Mouse (Mus musculus) adipocyte (in vitro differentiated cells): ENCODE data around the gene Ubl7.

Source experiments
- DNase-seq: peaks from one replicate; pipeline ENCODE4 v3.0.0-alpha.2; 2016; ENCODE audit warnings: low spot score

Ubl7 gene

DNA sequence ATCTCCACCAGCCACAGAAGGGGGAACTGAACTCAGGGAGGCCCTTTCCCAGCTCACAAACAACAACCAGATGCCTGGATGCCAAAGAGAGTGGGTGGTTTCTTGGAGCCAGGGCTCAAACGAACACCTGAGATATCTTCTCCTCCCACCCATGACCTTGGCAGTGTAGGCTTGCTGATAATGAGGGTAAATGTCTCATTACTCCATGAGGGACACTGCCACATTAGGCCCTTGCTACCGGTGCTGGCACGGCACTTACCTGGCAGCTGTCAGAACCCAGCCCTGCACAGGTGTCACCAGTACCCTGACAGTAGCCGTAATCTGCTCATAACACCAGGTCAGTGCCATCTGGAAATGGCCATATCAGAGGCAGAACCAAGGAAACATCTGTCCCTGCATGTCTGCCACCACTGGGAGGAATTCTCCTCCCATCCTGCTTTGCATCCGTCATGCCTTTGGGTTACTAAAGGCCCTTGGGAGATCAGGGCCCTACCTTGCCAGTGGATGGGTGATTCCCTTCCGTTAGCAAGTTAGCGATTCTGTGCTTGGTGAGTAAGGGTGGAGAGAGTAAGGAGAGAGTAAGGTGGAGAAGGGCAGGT is 37.7 kb downstream of the Ubl7 start:
- no peak for DNase-seq

DNA sequence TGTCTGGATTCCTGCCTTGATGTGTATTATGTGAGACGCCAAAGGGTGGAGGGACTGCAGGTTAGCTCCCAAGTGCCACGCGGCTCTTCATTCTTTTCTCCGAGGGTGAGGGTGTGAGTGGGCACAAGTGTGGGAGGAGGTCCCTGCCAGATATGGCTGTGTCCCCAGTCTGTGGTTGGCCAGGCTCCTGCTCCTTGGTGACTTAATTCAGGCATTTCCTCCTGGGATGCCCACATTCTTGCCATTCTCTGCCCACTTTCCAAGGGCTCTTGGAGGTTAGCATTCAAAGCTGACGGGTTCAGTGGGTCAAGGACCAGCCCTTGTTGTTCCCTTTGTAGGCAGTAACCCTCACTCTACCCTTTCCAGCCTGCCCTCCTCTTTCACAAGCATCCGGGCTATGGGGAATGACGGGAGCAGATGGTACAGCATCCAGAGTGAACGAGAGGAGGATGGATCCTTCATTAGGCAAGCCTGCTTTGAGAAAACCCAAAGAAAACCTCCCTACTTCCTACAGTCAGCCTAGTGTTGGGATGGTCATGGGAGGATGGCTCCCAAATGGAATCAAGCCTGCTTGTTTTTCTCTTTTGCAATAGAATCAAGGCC is 38.4 kb downstream of the Ubl7 start:
- no peak for DNase-seq

DNA sequence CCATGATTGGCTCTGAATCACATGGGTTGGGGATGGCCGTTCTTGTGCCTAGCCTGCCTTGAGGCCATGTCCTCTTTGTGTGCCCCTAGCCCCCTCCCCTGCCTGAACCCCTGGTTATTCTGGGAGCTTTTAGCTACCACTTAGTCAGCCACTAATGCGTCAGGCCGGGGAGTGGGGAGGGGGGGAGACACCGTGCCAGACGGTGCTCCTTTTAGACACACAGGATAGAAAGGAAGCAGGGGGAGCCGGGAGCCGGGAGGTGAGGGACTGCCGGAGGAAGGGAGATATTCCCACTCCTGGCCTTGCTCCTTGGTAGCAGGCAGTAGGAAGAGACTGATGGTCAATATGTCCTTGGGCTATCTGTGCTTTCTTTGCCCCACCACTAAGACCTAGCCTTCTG is 39.1 kb downstream of the Ubl7 start:
- DNase-seq = no peak

DNA sequence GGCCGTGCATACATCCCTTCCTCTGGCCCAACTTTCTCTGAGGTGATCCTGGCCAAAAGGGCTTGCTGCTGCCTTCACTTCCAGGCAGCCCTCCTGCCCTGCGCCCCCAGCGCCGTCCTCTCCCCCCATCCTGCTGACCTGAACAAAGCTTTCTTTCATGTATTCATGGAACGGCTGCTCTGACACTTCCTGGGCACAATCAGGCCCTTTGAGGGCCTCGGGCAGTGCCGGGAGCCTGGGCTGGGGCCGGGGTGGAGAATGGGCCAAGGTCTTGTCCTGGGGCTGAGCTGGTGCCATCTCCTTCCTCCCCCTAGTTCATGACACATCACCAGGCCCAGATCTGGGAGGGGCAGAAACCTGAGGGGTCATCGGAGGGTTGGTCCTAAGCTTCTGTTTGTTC is 39.7 kb downstream of the Ubl7 start:
- DNase-seq = no peak

DNA sequence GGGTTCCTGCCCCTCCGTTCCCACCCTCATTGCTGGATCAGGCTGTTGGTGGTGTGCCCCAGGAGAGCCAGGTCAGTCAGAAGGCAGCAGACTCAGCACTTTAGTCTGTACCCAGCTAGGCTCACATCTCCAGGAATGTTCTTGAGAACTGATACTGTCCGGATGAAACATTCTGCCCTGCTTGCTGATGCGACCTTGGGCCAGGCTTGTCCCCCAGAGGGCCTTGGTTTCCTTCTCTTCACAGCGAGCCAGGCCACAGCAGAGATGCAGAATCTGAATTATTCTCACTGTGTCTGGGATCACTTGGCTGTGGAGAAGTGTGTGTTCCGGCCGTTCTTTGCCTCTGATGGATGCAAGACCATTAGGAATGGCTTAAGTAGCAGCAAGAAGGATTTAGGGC is 41.2 kb downstream of the Ubl7 start:
- DNase-seq = no peak

DNA sequence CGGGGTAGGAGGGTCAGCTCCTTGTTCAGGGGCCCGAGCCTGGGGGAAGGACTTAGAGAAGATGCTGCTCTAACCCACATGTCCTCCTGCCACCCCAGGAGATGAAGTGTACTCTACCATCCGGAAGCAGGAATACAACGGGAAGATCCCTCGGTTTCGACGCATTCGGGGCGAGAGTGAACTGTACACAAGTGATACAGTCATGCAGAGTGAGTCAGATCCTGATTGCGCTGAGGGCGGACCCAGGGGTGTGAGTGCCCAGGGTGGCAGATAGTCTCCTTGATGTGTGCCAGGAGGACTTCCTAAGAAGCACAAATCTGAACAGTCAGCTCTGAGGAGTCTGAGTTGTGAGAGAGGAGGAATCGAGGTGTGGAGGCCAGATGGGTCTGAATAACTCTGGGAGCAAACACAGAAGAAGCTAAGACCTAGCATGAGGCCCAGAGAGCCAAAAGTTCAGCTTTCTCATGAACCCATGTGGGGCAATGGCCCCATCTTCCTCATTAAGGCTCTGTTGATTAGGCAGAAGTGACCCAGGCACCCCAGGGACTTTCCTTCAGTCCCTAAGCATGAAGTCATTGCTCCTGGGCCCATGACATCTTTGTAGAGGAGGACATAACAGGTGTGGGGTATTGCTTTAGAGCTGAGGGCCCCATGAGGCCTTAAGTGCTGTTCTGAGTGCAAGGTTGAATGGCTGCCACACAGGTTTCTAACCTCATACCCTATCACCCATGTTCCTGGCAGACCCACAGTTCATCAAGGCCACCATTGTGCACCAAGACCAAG is 44.4 kb downstream of the Ubl7 start:
- no peak for DNase-seq

DNA sequence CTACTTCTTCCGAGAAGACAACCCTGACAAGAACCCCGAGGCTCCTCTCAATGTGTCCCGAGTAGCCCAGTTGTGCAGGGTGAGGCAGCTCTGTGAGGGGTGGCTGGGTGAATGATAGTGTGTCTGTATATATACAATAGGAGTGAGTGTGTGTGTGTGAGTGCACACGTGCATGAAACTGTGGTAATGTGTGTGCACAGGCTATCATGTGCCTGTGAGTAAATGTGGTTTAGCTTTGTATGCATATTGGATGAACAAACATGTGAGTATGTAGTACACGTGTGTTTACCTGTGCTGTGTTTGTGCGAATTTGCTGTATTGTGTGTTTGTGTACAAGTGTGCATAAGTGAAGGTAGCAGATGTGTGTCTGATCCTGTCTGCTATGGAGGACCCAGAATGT is 45.0 kb downstream of the Ubl7 start:
- DNase-seq = no peak

DNA sequence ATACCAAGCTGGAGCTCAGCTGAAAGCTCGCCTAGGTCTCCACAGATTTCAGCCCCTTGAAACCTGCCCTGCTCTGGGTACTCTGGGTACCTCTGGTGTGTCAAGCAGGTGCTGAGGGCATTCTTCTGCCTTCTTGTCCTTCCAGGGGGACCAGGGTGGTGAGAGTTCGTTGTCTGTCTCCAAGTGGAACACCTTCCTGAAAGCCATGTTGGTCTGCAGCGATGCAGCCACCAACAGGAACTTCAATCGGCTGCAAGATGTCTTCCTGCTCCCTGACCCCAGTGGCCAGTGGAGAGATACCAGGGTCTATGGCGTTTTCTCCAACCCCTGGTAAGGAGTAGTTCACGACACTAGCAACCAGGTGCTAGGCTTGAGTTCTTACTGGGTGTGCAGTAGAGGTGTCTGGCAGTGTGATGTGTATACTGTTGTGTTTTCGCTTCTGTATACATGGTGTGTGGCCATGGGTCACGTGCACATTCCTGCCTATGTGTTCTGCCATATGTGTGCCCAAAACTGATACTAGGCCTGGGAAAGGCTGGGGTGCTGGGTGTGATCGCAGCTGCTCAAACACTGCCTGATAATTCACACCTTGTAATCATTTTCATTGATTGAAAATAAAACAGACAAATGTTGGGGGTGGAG is 45.5 kb downstream of the Ubl7 start:
- no peak for DNase-seq

DNA sequence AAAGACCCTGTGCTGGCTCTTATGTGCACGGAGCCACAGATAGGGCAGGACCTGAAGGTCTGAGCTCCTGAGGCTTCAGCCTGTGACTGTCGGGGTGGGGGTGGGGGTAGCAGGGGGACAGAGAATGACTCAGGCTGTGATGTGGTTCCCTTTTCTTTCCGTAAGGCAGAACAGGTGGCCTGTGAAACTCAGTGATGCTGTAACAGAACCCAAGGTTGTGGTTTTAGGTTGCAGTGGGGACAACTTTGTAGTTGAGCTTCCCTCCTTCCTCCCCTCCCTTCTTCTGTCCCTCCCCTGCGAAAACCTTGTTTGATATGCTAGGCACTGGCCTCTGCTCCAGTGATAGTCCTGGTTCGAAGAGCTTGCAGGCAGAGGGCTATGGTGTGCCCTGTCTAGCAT is 46.1 kb downstream of the Ubl7 start:
- DNase-seq = no peak

DNA sequence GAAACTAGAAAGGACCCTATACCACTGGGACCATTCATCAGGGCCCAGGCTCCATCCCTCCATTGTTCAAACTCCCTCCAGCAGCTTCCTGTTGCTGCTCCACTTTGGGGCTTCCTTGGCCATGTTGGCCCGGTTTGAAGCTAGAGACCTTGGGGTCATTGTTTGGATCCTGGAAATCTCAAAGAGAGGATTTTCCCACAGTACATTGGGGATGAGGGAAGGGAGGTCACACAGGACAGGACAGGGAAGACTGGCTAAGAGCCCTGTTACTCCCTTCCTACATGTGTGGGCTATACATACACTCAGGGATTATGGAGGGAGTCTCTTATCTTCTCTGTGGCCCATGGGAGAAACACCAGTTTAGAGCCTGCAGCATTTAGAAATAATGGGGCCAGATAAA is 47.8 kb downstream of the Ubl7 start:
- no peak for DNase-seq

DNA sequence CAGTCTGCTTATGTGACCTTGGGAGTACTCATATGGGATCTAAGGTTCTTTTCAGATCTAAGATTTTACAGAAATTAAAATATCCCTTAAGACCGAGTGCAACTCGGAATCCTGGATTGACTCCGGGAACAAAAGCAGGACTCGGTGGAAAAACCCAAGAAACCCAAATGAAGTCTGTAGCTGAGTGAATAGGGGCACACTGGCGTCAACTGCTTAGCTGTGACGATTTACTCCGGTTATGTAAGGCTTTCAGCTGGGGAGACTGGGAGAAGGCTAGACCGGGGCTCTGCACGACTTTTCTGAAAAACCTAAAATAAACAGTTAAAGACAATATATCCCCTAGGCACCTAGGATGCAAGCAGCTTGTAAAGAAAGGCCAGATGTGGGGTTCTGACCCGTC is 48.6 kb downstream of the Ubl7 start:
- no peak for DNase-seq

DNA sequence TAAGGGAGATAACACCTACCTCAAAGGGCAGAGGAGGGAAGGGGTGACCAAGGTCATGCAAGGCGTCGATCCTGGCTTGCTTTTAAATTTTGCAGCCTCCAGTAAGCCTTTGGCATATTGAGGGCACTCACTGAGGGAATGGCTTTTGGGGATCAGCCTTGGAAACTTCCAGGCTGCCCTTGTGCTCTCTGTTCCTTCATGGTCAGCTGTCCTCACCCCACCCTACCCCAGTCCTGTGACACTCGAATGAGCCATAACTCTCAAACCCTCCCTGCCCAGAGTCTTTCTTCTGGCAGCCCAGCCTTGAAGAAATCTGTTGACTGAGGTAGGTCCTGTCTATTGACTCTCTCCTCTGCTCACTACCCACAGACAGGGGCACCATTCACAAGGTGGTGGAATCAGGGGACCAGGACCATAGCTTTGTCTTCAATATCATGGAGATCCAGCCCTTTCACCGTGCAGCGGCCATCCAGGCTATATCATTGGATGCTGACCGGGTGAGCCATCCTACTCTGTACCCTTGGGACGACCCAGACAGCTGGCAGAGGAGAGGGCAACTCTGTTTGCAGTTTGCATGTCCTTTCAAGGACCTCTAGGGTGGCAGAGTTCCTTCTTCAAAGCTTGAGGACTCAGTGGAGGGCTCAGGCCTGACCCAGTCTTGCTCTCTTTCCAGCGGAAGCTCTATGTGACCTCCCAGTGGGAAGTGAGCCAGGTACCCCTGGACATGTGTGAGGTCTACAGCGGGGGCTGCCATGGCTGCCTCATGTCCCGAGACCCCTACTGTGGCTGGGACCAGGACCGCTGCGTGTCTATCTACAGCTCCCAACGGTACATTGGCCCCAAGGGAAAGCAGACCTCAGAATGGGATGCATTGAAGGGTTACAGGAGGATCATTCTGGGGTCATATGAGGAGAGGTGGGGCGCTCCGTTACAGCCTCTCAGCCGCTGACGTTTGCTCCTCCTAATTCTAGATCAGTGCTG is 49.4 kb downstream of the Ubl7 start:
- DNase-seq = no peak

DNA sequence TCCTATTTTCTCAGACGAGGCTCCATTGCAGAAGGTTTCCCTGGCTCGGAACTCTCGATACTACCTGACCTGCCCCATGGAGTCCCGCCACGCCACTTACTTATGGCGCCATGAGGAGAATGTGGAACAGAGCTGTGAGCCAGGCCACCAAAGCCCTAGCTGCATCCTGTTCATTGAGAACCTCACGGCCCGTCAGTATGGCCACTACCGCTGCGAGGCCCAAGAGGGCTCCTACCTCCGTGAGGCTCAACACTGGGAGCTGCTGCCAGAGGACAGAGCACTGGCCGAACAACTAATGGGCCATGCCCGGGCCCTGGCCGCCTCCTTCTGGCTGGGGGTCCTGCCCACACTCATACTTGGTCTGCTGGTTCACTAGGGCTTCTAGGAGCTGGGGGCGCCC is 50.4 kb downstream of the Ubl7 start:
- DNase-seq = no peak

DNA sequence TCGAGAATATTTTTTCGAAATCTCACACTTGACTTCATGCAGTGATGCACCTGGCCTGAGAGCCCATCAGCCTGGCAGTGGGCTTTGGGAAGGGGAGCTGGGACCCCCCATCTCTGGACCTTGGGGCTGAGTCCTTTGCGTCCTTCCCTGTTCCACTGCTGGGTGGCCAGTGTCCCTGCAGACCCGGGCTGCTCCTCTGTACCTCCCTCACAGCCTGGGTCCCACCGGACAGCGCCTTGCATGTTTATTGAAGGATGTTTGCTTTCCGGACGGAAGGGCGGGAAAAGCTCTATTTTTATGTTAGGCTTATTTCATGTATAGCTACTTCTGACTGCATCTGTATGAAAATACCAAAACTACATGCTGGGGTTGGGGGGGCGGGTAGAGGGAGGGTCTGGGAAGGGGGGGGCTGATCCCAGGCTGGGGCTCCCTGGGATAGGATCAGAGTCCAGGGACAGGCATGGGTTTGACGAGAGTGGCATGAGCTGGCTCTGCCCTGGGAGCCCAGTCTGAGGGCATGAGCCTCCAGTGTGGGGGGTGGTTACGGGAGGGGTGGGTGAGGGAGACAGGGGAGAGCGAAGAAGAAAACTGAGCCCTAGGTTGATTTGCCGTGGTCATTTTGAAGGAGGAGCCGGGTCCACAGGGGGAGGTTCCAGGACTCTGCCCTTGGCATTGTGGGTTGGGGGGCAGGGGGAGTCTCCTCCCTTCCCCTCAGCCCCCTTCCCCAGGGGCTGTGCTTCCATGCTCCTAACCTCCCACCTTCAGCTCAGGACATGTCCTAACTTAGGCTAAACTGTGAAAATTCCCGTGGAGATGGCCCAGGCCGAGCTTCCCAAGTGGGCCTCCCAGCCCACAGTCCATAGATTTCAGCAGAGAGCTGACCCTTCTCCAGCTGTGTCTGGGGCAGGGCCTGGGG is 51.3 kb downstream of the Ubl7 start:
- DNase-seq = no peak

DNA sequence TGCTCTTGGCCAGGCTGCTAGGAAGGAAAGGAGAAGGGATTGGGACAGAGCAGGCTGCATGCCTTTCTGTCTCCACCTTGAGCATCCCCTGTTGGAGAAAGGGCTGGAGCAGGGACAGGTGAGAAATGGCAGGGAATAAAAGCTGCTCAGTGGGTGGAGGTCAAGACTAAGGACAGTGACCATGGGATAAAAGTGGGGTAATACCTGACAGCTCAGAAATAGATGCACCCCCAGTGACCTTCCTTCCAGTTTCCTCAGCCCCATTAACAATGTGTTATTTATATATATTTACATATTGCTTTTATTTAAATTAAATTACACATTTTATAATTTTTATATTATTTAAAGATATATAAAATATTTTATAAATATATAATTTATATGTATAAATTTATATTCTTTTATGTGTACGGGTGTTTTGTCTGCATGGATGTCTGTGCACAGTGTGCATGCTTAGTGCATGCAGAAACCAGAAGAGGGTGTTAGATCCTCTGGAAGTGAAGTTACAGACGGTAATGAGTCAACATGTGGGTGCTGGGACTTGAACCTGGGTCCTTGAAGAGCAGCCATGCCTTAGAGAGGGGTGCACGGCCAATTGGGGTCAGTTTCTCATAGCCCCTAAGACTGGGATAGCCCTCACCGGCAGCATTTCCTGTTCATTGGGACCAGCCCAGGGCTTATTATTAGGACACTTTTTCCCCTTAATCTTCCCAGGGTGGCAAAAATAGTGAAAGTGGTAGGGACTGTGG is 52.6 kb downstream of the Ubl7 start:
- no peak for DNase-seq

DNA sequence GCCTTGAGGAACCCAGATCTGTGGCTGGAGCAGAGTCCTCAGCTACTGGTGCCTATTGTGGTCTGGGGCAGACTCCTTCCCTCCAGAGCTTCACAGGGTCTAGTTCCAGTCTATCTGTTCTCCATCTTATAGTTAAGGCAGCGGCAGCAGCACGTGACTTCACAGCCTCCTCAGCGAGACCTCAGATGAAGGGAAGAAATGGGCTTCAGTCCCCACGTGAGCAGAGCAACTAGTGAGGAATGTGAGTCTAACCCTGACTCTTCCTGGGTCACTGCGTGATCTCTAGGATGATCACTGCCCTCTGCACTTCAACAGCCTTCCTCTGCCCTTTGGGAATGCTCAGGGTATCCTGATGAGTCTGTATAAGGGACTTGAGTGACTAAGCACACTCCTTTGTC is 53.2 kb downstream of the Ubl7 start:
- DNase-seq = no peak

DNA sequence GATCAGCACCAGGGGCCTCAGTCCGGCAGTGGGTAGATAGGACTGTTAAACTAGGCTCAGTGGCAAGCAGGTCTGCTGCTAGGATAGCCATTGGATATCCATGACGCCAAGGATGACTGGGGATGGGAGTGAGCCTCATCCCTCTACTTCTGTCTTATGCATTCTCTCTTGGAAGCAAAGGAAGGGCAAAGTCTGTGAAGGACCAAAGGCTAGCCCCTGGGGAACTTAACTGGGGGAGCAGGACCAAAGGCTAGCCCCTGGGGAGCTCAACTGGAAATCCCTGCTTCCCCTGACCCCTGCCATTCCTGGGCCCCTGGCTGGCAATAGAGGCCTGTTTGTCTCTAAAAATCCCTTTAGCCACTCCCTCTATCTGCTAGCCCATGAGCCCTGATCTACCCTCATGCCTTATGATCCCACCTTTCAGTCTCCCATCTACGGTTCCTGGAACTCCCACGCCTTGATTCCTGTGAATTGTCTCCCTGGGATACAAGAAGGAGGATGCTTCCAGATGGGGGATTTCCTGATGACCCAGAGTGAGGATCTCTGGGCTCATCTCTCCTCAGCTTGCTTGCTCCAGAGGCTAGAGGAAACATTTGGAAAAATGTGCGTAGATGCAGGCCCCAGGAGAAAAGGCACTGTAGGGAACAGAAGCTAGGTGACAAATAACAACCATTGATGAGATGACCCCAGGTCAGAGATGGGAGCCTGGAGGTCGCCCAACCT is 53.9 kb downstream of the Ubl7 start:
- DNase-seq = no peak

DNA sequence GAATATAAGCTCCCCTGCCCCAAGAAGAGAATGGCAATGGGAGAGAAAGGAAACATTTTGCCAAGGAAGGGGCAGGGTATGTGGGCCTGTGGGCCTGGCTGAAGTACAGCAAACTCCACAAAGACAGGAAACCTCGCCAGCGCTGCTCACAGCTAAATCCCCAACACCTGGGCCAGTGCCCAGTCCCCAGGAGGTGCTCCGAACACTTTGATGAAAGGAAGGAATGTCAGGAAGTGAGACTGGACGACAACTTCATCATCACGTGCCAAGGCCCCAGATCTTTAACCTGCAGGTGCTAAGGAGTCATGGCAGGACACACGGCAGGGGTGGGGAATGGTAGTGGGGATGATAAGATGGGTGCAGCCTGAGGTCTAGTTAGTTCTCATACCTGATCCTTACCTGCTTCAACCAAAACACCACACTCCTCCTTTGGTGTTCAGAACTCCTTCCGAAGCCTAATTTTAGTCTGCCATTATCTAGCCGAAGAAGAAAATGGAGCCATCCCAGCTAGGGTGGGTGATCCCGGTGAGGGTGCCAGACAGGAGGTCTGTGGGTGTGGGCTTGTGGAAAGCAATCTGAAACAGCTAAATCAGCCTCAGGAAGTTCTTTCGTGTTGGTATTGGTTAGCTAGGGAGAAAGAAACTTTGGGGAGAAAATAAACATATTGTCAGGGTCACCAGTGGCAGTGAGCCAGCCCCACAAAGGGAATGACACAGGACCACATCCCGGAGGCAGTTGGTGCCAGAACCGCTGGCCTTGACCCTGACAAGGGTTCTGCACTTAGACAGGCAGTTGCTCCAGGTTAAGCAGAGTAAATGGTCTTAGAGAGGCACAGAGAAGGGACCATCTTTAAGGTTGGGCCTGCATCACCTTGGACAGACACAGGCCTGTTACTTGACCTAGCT is 54.8 kb downstream of the Ubl7 start:
- DNase-seq = no peak
